Mouse (Mus musculus): ENCODE measurements around the gene Neurog1.

GRCm38 (mm10) chr13:56295586-56295942 is 43.6 kb upstream of the Neurog1 start:
- TF ChIP-seq CTCF (IDR thresholded peaks at IDR 0.05; ENCODE audit: borderline replicate concordance, insufficient read depth, low read length): no peak
- TF ChIP-seq POLR2A (IDR thresholded peaks at IDR 0.05; ENCODE audit: low read depth, low read length): no peak

Data from embryonic fibroblast, embryonic 13.5 days (primary cell).